Mouse (Mus musculus): ENCODE results near the gene Dlgap4. TPM values are rescaled to one million over a fixed set of nuclear protein-coding genes. Genes with fewer than 3 reads are reported as not detected.

Gene Dlgap4
- polyA plus RNA-seq, 1 experiment from 2014 or later: 66.4 TPM

- no peak for ATAC-seq (ENCODE audit: low read depth)
- Histone ChIP-seq H3K9ac (ENCODE audit: low read length) (no peak overlapping the region), H3K4me3 (ENCODE audit: low read length) (no peak overlapping the region), H3K9me3 (ENCODE audit: control insufficient read depth, low read length) (no peaks in the 10 kb centered on the region), H3K4me1 (replicated peaks; ENCODE audit: control insufficient read depth, insufficient read depth, low read length) (peaks cover 4% of the 10 kb centered on the region; the same call in 1 of the 2 replicates), H3K27me3 (ENCODE audit: control insufficient read depth, insufficient read depth, low read depth, low read length) (no peaks in the 10 kb centered on the region), H3K27ac (ENCODE audit: low read length) (no peak overlapping the region), H3K36me3 (ENCODE audit: control insufficient read depth, insufficient read depth, low read length) (peaks cover 13% of the 10 kb centered on the region), H3K4me2 (ENCODE audit: low read depth, low read length) (no peak overlapping the region)
- 89% methylated on average over 10 of the region's 10 CpGs for WGBS
Measured at GRCm38 (mm10) chr2:156764022-156764421, 150.5 kb downstream of the Dlgap4 start.

GRCm38 (mm10) chr2:156764747-156765146 is 151.2 kb downstream of the Dlgap4 start:
- peaks cover 4% of the 10 kb centered on the region; the same call in 1 of the 2 replicates for H3K4me1 ChIP-seq (replicated peaks; ENCODE audit: control insufficient read depth, insufficient read depth, low read length)
- no peak overlapping the region for H3K4me2 ChIP-seq (ENCODE audit: low read depth, low read length)
- no peak overlapping the region for H3K9ac ChIP-seq (ENCODE audit: low read length)
- no peaks in the 10 kb centered on the region for H3K27me3 ChIP-seq (ENCODE audit: control insufficient read depth, insufficient read depth, low read depth, low read length)
- no peak overlapping the region for H3K27ac ChIP-seq (ENCODE audit: low read length)
- H3K36me3 ChIP-seq (ENCODE audit: control insufficient read depth, insufficient read depth, low read length): peaks cover 13% of the 10 kb centered on the region
- no peaks in the 10 kb centered on the region for H3K9me3 ChIP-seq (ENCODE audit: control insufficient read depth, low read length)
- no peak for ATAC-seq (ENCODE audit: low read depth)
- WGBS: 55% methylated on average over 4 of the region's 4 CpGs
- H3K4me3 ChIP-seq (ENCODE audit: low read length): no peak overlapping the region

- H3K36me3 ChIP-seq (ENCODE audit: control insufficient read depth, insufficient read depth, low read length): peaks cover 13% of the 10 kb centered on the region
- H3K27me3 ChIP-seq (ENCODE audit: control insufficient read depth, insufficient read depth, low read depth, low read length): no peaks in the 10 kb centered on the region
- H3K4me3 ChIP-seq (ENCODE audit: low read length): no peak overlapping the region
- 55% methylated on average over 8 of the region's 8 CpGs for WGBS
- H3K9ac ChIP-seq (ENCODE audit: low read length): no peak overlapping the region
- H3K4me1 ChIP-seq (replicated peaks; ENCODE audit: control insufficient read depth, insufficient read depth, low read length): peaks cover 4% of the 10 kb centered on the region; the same call in 1 of the 2 replicates
- H3K9me3 ChIP-seq (ENCODE audit: control insufficient read depth, low read length): no peaks in the 10 kb centered on the region
- H3K27ac ChIP-seq (ENCODE audit: low read length): no peak overlapping the region
- ATAC-seq (ENCODE audit: low read depth): no peak
- no peak overlapping the region for H3K4me2 ChIP-seq (ENCODE audit: low read depth, low read length)
Measured at GRCm38 (mm10) chr2:156765593-156765992, 152.1 kb downstream of the Dlgap4 start.

- Histone ChIP-seq H3K9me3 (ENCODE audit: control insufficient read depth, low read length) (no peaks in the 10 kb centered on the region), H3K36me3 (ENCODE audit: control insufficient read depth, insufficient read depth, low read length) (peaks cover 9% of the 10 kb centered on the region), H3K27ac (ENCODE audit: low read length) (no peak overlapping the region), H3K27me3 (ENCODE audit: control insufficient read depth, insufficient read depth, low read depth, low read length) (no peaks in the 10 kb centered on the region), H3K4me3 (ENCODE audit: low read length) (no peak overlapping the region), H3K9ac (ENCODE audit: low read length) (no peak overlapping the region), H3K4me2 (ENCODE audit: low read depth, low read length) (no peak overlapping the region), H3K4me1 (replicated peaks; ENCODE audit: control insufficient read depth, insufficient read depth, low read length) (peaks cover 4% of the 10 kb centered on the region; the same call in 1 of the 2 replicates)
- no peak for ATAC-seq (ENCODE audit: low read depth)
- WGBS: 51% methylated on average over 10 of the region's 10 CpGs
Measured at GRCm38 (mm10) chr2:156766227-156767019, 152.9 kb downstream of the Dlgap4 start.

GRCm38 (mm10) chr2:156767108-156767507 is 153.6 kb downstream of the Dlgap4 start:
- no peak overlapping the region for H3K27ac ChIP-seq (ENCODE audit: low read length)
- 61% methylated on average over 5 of the region's 5 CpGs for WGBS
- no peak for ATAC-seq (ENCODE audit: low read depth)
- H3K36me3 ChIP-seq (ENCODE audit: control insufficient read depth, insufficient read depth, low read length): 0 out of 2 replicates have a peak, but pooled peaks cover 2% of the 10 kb centered on the region
- no peak overlapping the region for H3K9ac ChIP-seq (ENCODE audit: low read length)
- H3K9me3 ChIP-seq (ENCODE audit: control insufficient read depth, low read length): no peaks in the 10 kb centered on the region
- no peak overlapping the region for H3K4me2 ChIP-seq (ENCODE audit: low read depth, low read length)
- H3K27me3 ChIP-seq (ENCODE audit: control insufficient read depth, insufficient read depth, low read depth, low read length): no peaks in the 10 kb centered on the region
- no peak overlapping the region for H3K4me3 ChIP-seq (ENCODE audit: low read length)
- H3K4me1 ChIP-seq (replicated peaks; ENCODE audit: control insufficient read depth, insufficient read depth, low read length): peaks cover 4% of the 10 kb centered on the region; the same call in 1 of the 2 replicates

GRCm38 (mm10) chr2:156769274-156769673 is 155.8 kb downstream of the Dlgap4 start:
- Histone ChIP-seq H3K9me3 (ENCODE audit: control insufficient read depth, low read length) (no peaks in the 10 kb centered on the region), H3K27ac (ENCODE audit: low read length) (no peak overlapping the region), H3K4me2 (ENCODE audit: low read depth, low read length) (no peak overlapping the region), H3K27me3 (ENCODE audit: control insufficient read depth, insufficient read depth, low read depth, low read length) (no peaks in the 10 kb centered on the region), H3K4me3 (ENCODE audit: low read length) (no peak overlapping the region), H3K36me3 (ENCODE audit: control insufficient read depth, insufficient read depth, low read length) (no peaks in the 10 kb centered on the region), H3K9ac (ENCODE audit: low read length) (no peak overlapping the region), H3K4me1 (replicated peaks; ENCODE audit: control insufficient read depth, insufficient read depth, low read length) (peaks cover under 1% of the 10 kb centered on the region; the same call in 1 of the 2 replicates)
- ATAC-seq (ENCODE audit: low read depth): no peak
- 52% methylated on average over 12 of the region's 12 CpGs for WGBS

GRCm38 (mm10) chr2:156773470-156773869 is 160.0 kb downstream of the Dlgap4 start:
- H3K4me2 ChIP-seq (ENCODE audit: low read depth, low read length): no peak overlapping the region
- no peak for ATAC-seq (ENCODE audit: low read depth)
- peaks cover 22% of the 10 kb centered on the region for H3K4me1 ChIP-seq (replicated peaks; ENCODE audit: control insufficient read depth, insufficient read depth, low read length)
- H3K27me3 ChIP-seq (ENCODE audit: control insufficient read depth, insufficient read depth, low read depth, low read length): no peaks in the 10 kb centered on the region
- H3K27ac ChIP-seq (ENCODE audit: low read length): no peak overlapping the region
- no peaks in the 10 kb centered on the region for H3K9me3 ChIP-seq (ENCODE audit: control insufficient read depth, low read length)
- H3K9ac ChIP-seq (ENCODE audit: low read length): no peak overlapping the region
- no peaks in the 10 kb centered on the region for H3K36me3 ChIP-seq (ENCODE audit: control insufficient read depth, insufficient read depth, low read length)
- H3K4me3 ChIP-seq (ENCODE audit: low read length): no peak overlapping the region

GRCm38 (mm10) chr2:156774035-156774737 is 160.7 kb downstream of the Dlgap4 start:
- ATAC-seq (ENCODE audit: low read depth): no peak
- Histone ChIP-seq H3K9me3 (ENCODE audit: control insufficient read depth, low read length) (no peaks in the 10 kb centered on the region), H3K27me3 (ENCODE audit: control insufficient read depth, insufficient read depth, low read depth, low read length) (no peaks in the 10 kb centered on the region), H3K9ac (ENCODE audit: low read length) (peak overlapping the region; percentile 67), H3K36me3 (ENCODE audit: control insufficient read depth, insufficient read depth, low read length) (no peaks in the 10 kb centered on the region), H3K27ac (ENCODE audit: low read length) (peak overlapping the region; percentile 94), H3K4me1 (replicated peaks; ENCODE audit: control insufficient read depth, insufficient read depth, low read length) (peaks cover 22% of the 10 kb centered on the region), H3K4me2 (ENCODE audit: low read depth, low read length) (peak overlapping the region; percentile 58), H3K4me3 (ENCODE audit: low read length) (peak overlapping the region; percentile 47; the same call in 1 of the 2 replicates)
- 65% methylated on average over 13 of the region's 13 CpGs for WGBS

GRCm38 (mm10) chr2:156774738-156775454 is 161.4 kb downstream of the Dlgap4 start, which contains the start of gene Myl9:
Myl9 (plus strand) TSS chr2:156775420.
- Histone ChIP-seq H3K4me2 (ENCODE audit: low read depth, low read length) (peak within 1 kb of the TSS; percentile 58), H3K4me1 (replicated peaks; ENCODE audit: control insufficient read depth, insufficient read depth, low read length) (peaks cover 22% of the 10 kb centered on the region), H3K27ac (ENCODE audit: low read length) (peak within 1 kb of the TSS; percentile 94), H3K9me3 (ENCODE audit: control insufficient read depth, low read length) (no peaks in the 10 kb centered on the region), H3K4me3 (ENCODE audit: low read length) (peak within 1 kb of the TSS; percentile 47), H3K36me3 (ENCODE audit: control insufficient read depth, insufficient read depth, low read length) (no peaks in the 10 kb centered on the region), H3K27me3 (ENCODE audit: control insufficient read depth, insufficient read depth, low read depth, low read length) (no peaks in the 10 kb centered on the region), H3K9ac (ENCODE audit: low read length) (peak within 1 kb of the TSS; percentile 67)
- 4% methylated on average over 27 of the region's 28 CpGs for WGBS
- ATAC-seq (ENCODE audit: low read depth): peak; percentile 93
